Mouse (Mus musculus) forebrain, embryonic 14.5 days (tissue): ENCODE data around the gene Vmn2r23. TPM values are rescaled to one million over a fixed set of nuclear protein-coding genes. Genes with fewer than 3 reads are reported as not detected.
"Not testable (repeated sequence)": the region's sequence is repeated elsewhere in the genome, so short reads cannot be mapped to it uniquely, and the experiment has no call there.

Source experiments
- ATAC-seq: fragments of 200-750 bp; cut with Nextera tagmentation; 2 replicates; pipeline ENCODE4 v1.8.0; 2017; ENCODE audit warnings: mild to moderate bottlenecking, moderate library complexity
- DNase-seq: peaks from one replicate; pipeline ENCODE4 v3.0.0-alpha.2; 2015; ENCODE audit warnings: low spot score
- H3K27ac ChIP-seq: fragments of 300-500 bp; sonication (generic); 2 replicates; pipeline ENCODE4 v1.5.1; 2014; ENCODE audit warnings: low read depth, mild to moderate bottlenecking, control low read depth, low read length, moderate library complexity
- H3K27me3 ChIP-seq: fragments of 300-500 bp; sonication (generic); replicated peaks from 2 replicates; pipeline ENCODE4 v1.6.1; 2014; ENCODE audit warnings: low read length, control low read depth, mixed read lengths; ENCODE audit not compliant: control insufficient read depth, insufficient read depth
- H3K36me3 ChIP-seq: fragments of 300-500 bp; sonication (generic); 2 replicates; pipeline ENCODE4 v1.6.1; 2014; ENCODE audit warnings: low read length, control low read depth; ENCODE audit not compliant: control insufficient read depth, insufficient read depth
- H3K4me1 ChIP-seq: fragments of 300-500 bp; sonication (generic); 2 replicates; pipeline ENCODE4 v1.6.1; 2014; ENCODE audit warnings: antibody characterized with exemption, low read length, control low read depth; ENCODE audit not compliant: control insufficient read depth, insufficient read depth
- H3K4me2 ChIP-seq: fragments of 300-500 bp; sonication (generic); 2 replicates; pipeline ENCODE4 v1.6.1; 2014; ENCODE audit warnings: mild to moderate bottlenecking, control low read depth, low read length
- H3K4me3 ChIP-seq: fragments of 300-500 bp; sonication (generic); 2 replicates; pipeline ENCODE4 v1.5.1; 2014; ENCODE audit warnings: low read depth, low read length, control low read depth
- H3K9ac ChIP-seq: fragments of 300-500 bp; sonication (generic); 2 replicates; pipeline ENCODE4 v1.6.1; 2014; ENCODE audit warnings: mild to moderate bottlenecking, low read length, control low read depth, moderate library complexity
- H3K9me3 ChIP-seq: fragments of 300-500 bp; sonication (generic); replicated peaks from 2 replicates; pipeline ENCODE4 v1.6.1; 2016; ENCODE audit warnings: low read length, control low read depth, mixed read lengths; ENCODE audit not compliant: control insufficient read depth
- WGBS: fragments of 180-500 bp; shearing (Covaris S2); extraction: QIAGEN DNeasy Blood & Tissue Kit; methylation state at CpG from one replicate; pipeline ENCODE4 v1.1.7; 2014; 5-methylcytosine and 5-hydroxymethylcytosine counted together
- polyA plus RNA-seq: library from polyadenylated mRNA; unstranded; fragments of >200 nt; fragmentation: Nextera tagmentation; extraction: Ambion mirVana; gene quantifications from 2 replicates; pipeline ENCODE4 v1.2.1, GENCODE M21; 2014

Gene Vmn2r23
- not detected in 2 replicates for polyA plus RNA-seq

GRCm38 (mm10) chr6:123702370-123702769 lies at the start of gene Vmn2r23:
TSS of gene Vmn2r23 (plus strand) at chr6:123702670.
- Histone ChIP-seq H3K27ac (no peak within 1 kb of the TSS), H3K9me3 (no peaks in the 10 kb centered on the region), H3K4me3 (no peak within 1 kb of the TSS), H3K4me2 (no peak within 1 kb of the TSS), H3K9ac (no peak within 1 kb of the TSS), H3K4me1 (no peaks in the 10 kb centered on the region), H3K27me3 (no peaks in the 10 kb centered on the region), H3K36me3 (no peaks in the 10 kb centered on the region)
- 89% methylated on average over 1 of the region's 1 CpGs for WGBS
- DNase-seq (no peak), ATAC-seq (no peak)

GRCm38 (mm10) chr6:123657040-123657439 lies 45.4 kb upstream of the Vmn2r23 start:
- no peak overlapping the region for H3K27ac ChIP-seq
- H3K4me2 ChIP-seq: no peak overlapping the region
- no peaks in the 10 kb centered on the region for H3K4me1 ChIP-seq
- H3K36me3 ChIP-seq: no peaks in the 10 kb centered on the region
- H3K9ac ChIP-seq: no peak overlapping the region
- H3K27me3 ChIP-seq: no peaks in the 10 kb centered on the region
- no peak overlapping the region for H3K4me3 ChIP-seq
- WGBS: 52% methylated on average over 6 of the region's 6 CpGs
- no peak for ATAC-seq
- H3K9me3 ChIP-seq: no peaks in the 10 kb centered on the region
- peak; percentile 24 for DNase-seq

- ATAC-seq, H3K9ac ChIP-seq, H3K4me3 ChIP-seq, H3K36me3 ChIP-seq, H3K27me3 ChIP-seq, DNase-seq, H3K4me1 ChIP-seq, H3K27ac ChIP-seq, H3K9me3 ChIP-seq, H3K4me2 ChIP-seq: not testable (repeated sequence)
- WGBS: 33% methylated on average over 1 of the region's 1 CpGs
These were observed 5.8 kb upstream of the Vmn2r23 start for GRCm38 (mm10) chr6:123696639-123697038.

GRCm38 (mm10) chr6:123697213-123697612 lies 5.3 kb upstream of the Vmn2r23 start:
- ATAC-seq: no peak
- H3K27me3 ChIP-seq: no peaks in the 10 kb centered on the region
- H3K27ac ChIP-seq: no peak overlapping the region
- H3K4me3 ChIP-seq: no peak overlapping the region
- H3K4me1 ChIP-seq: 0 out of 2 replicates have a peak, but pooled peaks cover 2% of the 10 kb centered on the region
- no peak overlapping the region for H3K9ac ChIP-seq
- no peaks in the 10 kb centered on the region for H3K36me3 ChIP-seq
- DNase-seq: peak; percentile 14
- no peak overlapping the region for H3K4me2 ChIP-seq
- H3K9me3 ChIP-seq: no peaks in the 10 kb centered on the region

- 84% methylated on average over 3 of the region's 3 CpGs for WGBS
- Histone ChIP-seq H3K9me3 (no peaks in the 10 kb centered on the region), H3K9ac (no peak overlapping the region), H3K36me3 (no peaks in the 10 kb centered on the region), H3K27me3 (no peaks in the 10 kb centered on the region), H3K4me1 (no peaks in the 10 kb centered on the region), H3K4me2 (no peak overlapping the region), H3K4me3 (no peak overlapping the region), H3K27ac (no peak overlapping the region)
- ATAC-seq: no peak
- no peak for DNase-seq
These were observed 67.6 kb downstream of the Vmn2r23 start for GRCm38 (mm10) chr6:123770031-123770430.

- Histone ChIP-seq H3K9me3 (no peaks in the 10 kb centered on the region), H3K36me3 (no peaks in the 10 kb centered on the region), H3K4me2 (no peak within 1 kb of the TSS), H3K27ac (no peak within 1 kb of the TSS), H3K27me3 (no peaks in the 10 kb centered on the region), H3K4me1 (no peaks in the 10 kb centered on the region), H3K9ac (no peak within 1 kb of the TSS), H3K4me3 (no peak within 1 kb of the TSS)
- WGBS: 76% methylated on average over 1 of the region's 1 CpGs
- DNase-seq (no peak), ATAC-seq (no peak)
These were observed 76.1 kb downstream of the Vmn2r23 start, which contains the start of gene Vmn2r24 for GRCm38 (mm10) chr6:123778579-123778978. TSS of gene Vmn2r24 (plus strand) at chr6:123778879.

GRCm38 (mm10) chr6:123784857-123785256 lies 82.4 kb downstream of the Vmn2r23 start:
- no peak for ATAC-seq
- Histone ChIP-seq H3K27me3 (no peaks in the 10 kb centered on the region), H3K4me2 (no peak overlapping the region), H3K36me3 (no peaks in the 10 kb centered on the region), H3K9ac (no peak overlapping the region), H3K27ac (no peak overlapping the region), H3K4me1 (no peaks in the 10 kb centered on the region), H3K9me3 (no peaks in the 10 kb centered on the region), H3K4me3 (no peak overlapping the region)
- WGBS: 72% methylated on average over 2 of the region's 2 CpGs
- DNase-seq: no peak

GRCm38 (mm10) chr6:123793746-123794145 lies 91.3 kb downstream of the Vmn2r23 start:
- no peaks in the 10 kb centered on the region for H3K4me1 ChIP-seq
- no peak overlapping the region for H3K4me3 ChIP-seq
- no peaks in the 10 kb centered on the region for H3K27me3 ChIP-seq
- no peaks in the 10 kb centered on the region for H3K9me3 ChIP-seq
- H3K27ac ChIP-seq: no peak overlapping the region
- H3K9ac ChIP-seq: no peak overlapping the region
- H3K36me3 ChIP-seq: no peaks in the 10 kb centered on the region
- H3K4me2 ChIP-seq: no peak overlapping the region
- ATAC-seq: no peak
- 35% methylated on average over 9 of the region's 9 CpGs for WGBS
- DNase-seq: no peak
